Mouse (Mus musculus) neural tube, embryonic 12.5 days (tissue): ENCODE data around the gene Commd7. TPM values are rescaled to one million over a fixed set of nuclear protein-coding genes. Genes with fewer than 3 reads are reported as not detected.

ENCODE experiments used
- ATAC-seq: fragments of 200-750 bp; cut with Nextera tagmentation; 2 replicates; pipeline ENCODE4 v1.8.0; 2017; ENCODE audit warnings: low read depth, mild to moderate bottlenecking, moderate TSS enrichment, moderate library complexity; ENCODE audit not compliant: low FRiP score
- H3K27ac ChIP-seq: fragments of 300-500 bp; sonication (generic); 2 replicates; pipeline ENCODE4 v1.5.1; 2016
- H3K27me3 ChIP-seq: fragments of 300-500 bp; sonication (generic); replicated peaks from 2 replicates; pipeline ENCODE4 v1.6.1; 2016; ENCODE audit warnings: mild to moderate bottlenecking
- H3K36me3 ChIP-seq: fragments of 300-500 bp; sonication (generic); 2 replicates; pipeline ENCODE4 v1.6.1; 2016; ENCODE audit warnings: mild to moderate bottlenecking
- H3K4me1 ChIP-seq: fragments of 300-500 bp; sonication (generic); 2 replicates; pipeline ENCODE4 v1.6.1; 2016
- H3K4me2 ChIP-seq: fragments of 300-500 bp; sonication (generic); replicated peaks from 2 replicates; pipeline ENCODE4 v1.6.1; 2016; ENCODE audit warnings: mild to moderate bottlenecking
- H3K4me3 ChIP-seq: fragments of 300-500 bp; sonication (generic); 2 replicates; pipeline ENCODE4 v1.5.1; 2016
- H3K9ac ChIP-seq: fragments of 300-500 bp; sonication (generic); 2 replicates; pipeline ENCODE4 v1.6.1; 2016; ENCODE audit warnings: mild to moderate bottlenecking
- H3K9me3 ChIP-seq: fragments of 300-500 bp; sonication (generic); 2 replicates; pipeline ENCODE4 v1.6.1; 2016; ENCODE audit warnings: mild to moderate bottlenecking
- WGBS: fragments of 180-500 bp; shearing (Covaris S2); methylation state at CpG from one replicate; pipeline ENCODE4 v1.1.7; 2016; 5-methylcytosine and 5-hydroxymethylcytosine counted together
- polyA plus RNA-seq: library from polyadenylated mRNA; unstranded; fragments of >200 nt; fragmentation: Nextera tagmentation; extraction: Ambion mirVana; gene quantifications from 2 replicates; pipeline ENCODE4 v1.2.1, GENCODE M21; 2016

The Commd7 gene
- polyA plus RNA-seq, 1 experiment from 2014 or later: 69.5 TPM

DNA sequence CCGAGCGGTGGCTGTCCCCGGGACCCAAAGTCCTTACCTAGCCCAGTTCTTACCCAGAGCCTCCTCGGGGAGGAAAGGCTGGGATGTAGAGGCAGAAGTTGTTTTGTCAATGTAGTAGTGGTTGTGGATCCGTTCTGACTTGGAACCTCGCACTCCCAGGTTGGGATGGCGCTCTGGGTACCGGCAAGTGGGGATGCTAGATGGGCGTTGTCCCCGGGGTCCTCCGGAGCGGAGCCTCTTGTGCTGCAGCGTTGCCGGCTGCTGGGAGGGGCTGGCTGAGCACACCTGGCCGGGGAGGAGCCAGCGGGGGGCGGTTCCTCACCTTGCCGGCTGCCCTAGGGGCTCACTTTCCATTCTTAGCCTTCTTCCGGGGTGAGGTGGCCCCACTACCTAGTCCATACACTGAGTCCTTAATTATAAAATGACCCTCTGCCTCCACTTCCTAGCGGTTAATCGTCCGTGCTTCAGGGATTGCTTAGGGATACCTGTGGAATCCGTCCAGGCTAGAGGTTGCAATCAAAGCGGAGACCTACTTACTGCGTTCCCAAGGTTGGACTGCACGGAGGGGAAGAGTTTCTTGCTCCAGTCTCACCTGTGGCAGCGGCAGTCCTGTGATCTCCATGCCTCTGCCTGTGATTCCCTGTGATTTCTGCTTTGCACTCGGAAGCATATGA is 17.6 kb upstream of the Commd7 start:
- 1% methylated on average over 28 of the region's 28 CpGs for WGBS
- peaks cover 17% of the 10 kb centered on the region for H3K4me1 ChIP-seq
- H3K36me3 ChIP-seq: no peaks in the 10 kb centered on the region
- H3K4me3 ChIP-seq: peak overlapping the region; percentile 82
- H3K27ac ChIP-seq: no peak overlapping the region
- peak overlapping the region; percentile 85 for H3K4me2 ChIP-seq
- ATAC-seq: peak; percentile 33
- no peaks in the 10 kb centered on the region for H3K9me3 ChIP-seq
- peaks cover 14% of the 10 kb centered on the region for H3K27me3 ChIP-seq
- H3K9ac ChIP-seq: peak overlapping the region; percentile 89

DNA sequence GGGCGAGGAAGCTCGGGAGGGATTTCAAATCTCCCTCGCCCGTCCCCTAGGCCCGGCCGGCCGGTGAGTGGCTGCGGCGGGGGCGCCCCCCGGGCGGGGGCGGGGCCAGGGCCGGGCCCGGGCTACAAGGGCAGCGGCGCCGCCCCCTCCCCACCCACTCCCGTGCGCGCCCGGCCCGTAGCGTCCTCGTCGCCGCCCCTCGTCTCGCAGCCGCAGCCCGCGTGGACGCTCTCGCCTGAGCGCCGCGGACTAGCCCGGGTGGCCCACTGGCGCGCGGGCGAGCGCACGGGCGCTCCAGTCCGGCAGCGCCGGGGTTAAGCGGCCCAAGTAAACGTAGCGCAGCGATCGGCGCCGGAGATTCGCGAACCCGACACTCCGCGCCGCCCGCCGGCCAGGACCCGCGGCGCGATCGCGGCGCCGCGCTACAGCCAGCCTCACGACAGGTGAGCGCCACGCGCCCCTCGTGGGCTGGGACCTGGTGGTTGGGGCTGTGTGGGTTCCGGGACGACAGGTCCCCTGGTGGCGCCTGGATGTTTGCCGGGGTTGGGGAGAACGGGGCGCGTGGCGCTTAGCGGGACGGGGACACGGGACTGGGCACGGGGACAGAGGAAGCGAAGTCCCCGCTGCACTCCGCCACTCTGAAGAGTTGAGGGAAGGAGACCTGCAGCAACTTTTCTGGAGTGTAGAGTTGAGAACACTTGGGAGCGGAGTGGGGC is 16.9 kb upstream of the Commd7 start, which contains the start of gene Dnmt3b:
Dnmt3b (plus strand) TSS at position 153 of the 716 bp plus-strand sequence.
- Histone ChIP-seq H3K4me3 (peak within 1 kb of the TSS; percentile 82), H3K4me2 (peak within 1 kb of the TSS; percentile 85), H3K27ac (0 out of 2 replicates have a peak within 1 kb of the TSS, but pooled peaks have one; percentile 12), H3K9ac (peak within 1 kb of the TSS; percentile 89), H3K36me3 (no peaks in the 10 kb centered on the region), H3K27me3 (peaks cover 14% of the 10 kb centered on the region), H3K9me3 (no peaks in the 10 kb centered on the region), H3K4me1 (peaks cover 17% of the 10 kb centered on the region)
- ATAC-seq: peak; percentile 75
- WGBS: under 1% methylated on average over 88 of the region's 93 CpGs

DNA sequence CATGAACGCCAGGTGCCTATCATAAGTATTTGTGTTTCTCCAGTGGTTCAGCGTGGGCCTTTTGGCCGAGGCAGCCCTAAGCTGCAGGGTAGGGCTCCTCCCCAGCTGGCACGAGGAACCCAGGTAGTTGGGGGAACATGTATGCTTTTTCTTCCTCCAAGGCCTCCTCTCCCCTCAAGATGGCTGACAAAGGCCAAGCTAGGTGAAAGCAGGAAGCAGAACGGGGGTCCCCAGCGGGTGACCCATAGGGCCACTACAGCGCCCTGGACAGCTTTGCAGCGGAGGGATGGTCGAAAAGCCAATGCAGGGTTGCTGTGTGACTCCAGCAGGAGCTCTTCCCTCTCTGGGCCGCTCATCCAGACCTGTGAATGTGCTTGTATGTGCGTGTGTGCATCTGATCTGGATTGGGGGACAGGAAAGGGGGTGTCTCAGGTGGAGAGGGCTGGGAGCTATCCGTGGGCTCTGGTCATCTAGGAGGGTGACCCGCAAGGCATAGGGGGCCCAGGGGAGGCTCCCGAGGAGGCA is 16.3 kb upstream of the Commd7 start:
- peaks cover 14% of the 10 kb centered on the region for H3K27me3 ChIP-seq
- H3K4me1 ChIP-seq: peaks cover 17% of the 10 kb centered on the region
- no peak overlapping the region for H3K27ac ChIP-seq
- ATAC-seq: peak; percentile 4; the same call in 1 of the 2 replicates
- 19% methylated on average over 14 of the region's 14 CpGs for WGBS
- H3K36me3 ChIP-seq: no peaks in the 10 kb centered on the region
- peak overlapping the region; percentile 89 for H3K9ac ChIP-seq
- peak overlapping the region; percentile 85 for H3K4me2 ChIP-seq
- no peaks in the 10 kb centered on the region for H3K9me3 ChIP-seq
- H3K4me3 ChIP-seq: peak overlapping the region; percentile 82

DNA sequence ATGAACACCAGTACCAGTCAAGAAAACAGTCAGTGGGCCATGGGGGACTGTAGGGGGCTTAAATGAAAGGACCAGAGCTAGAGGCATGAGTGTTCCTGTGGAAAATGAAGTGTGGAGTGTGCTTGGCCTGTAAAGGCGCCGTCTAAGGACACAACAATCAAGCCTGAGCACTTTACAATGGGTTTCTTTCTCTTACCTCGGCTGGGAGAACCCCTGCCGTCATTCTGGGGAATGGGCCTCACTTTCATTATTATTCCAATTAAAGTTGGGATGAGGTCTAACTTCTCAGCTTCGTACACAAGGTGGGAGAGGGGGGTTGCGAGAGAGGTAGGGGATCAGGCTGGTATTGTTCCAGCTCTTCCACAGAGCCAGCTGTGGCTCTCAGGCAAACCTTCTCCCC is 10.4 kb upstream of the Commd7 start:
- no peak overlapping the region for H3K4me3 ChIP-seq
- no peaks in the 10 kb centered on the region for H3K4me1 ChIP-seq
- H3K27ac ChIP-seq: no peak overlapping the region
- no peak overlapping the region for H3K4me2 ChIP-seq
- H3K9ac ChIP-seq: no peak overlapping the region
- no peaks in the 10 kb centered on the region for H3K9me3 ChIP-seq
- no peaks in the 10 kb centered on the region for H3K36me3 ChIP-seq
- 15% methylated on average over 6 of the region's 6 CpGs for whole genome bisulfite sequencing
- H3K27me3 ChIP-seq: no peaks in the 10 kb centered on the region
- no peak for ATAC-seq

DNA sequence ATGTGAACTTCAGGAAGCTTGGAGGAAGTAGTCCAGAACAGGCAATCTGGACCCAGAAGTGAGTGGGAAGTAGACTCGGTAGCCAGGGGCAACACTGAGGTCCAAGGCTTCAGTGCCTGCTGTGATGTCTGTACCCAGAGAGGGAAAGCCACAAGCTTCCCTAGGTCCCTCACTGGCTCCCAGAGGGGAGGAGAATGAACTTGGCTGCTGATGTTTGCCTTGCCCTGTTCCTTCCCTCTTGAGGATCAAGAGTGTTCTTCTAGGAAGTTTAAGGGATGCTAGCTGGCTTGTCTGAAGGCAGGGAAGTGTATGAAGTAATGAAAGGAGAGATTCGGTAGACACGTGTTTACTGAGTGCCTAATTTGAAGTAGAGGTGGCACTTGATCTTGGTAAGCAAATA is 9.9 kb upstream of the Commd7 start:
- 25% methylated on average over 3 of the region's 3 CpGs for WGBS

DNA sequence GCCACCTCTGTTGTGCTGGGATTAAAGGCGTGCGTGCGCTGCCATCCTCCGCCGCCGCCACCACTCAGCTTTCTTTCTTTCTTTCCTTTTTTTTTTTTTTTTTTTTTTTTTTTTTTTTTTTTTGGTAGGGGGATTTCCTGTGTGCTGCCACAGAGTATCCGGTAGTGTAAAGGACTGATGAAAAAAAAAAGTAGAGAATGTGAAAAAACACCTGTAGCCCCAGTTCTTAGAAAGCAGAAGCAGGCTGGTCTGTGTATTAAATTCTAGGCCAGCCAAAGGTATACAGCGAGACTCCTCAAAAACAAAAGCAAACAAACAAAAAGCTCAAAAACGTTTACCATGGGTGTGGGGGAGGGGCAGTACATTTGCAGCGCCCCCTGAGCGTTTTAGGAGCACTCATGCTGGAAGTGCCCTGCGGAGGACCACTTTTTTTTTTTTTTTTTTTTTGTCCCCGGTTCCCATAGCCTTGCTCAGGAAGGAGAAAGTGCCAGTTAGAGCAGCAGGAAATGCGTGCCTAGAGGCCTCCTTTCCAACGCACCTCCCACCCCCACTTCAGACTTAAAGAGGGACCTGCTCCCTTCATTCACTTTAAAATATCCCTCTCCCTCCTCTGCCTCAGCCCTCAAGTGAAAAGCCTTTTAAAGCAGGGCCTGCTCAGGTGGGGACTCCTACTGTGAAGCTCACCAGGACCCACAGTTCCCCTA is 6.5 kb upstream of the Commd7 start:
- no peak overlapping the region for H3K27ac ChIP-seq
- no peak overlapping the region for H3K4me2 ChIP-seq
- 27% methylated on average over 15 of the region's 15 CpGs for WGBS
- no peak for ATAC-seq
- H3K9ac ChIP-seq: no peak overlapping the region
- H3K27me3 ChIP-seq: no peaks in the 10 kb centered on the region
- no peaks in the 10 kb centered on the region for H3K9me3 ChIP-seq
- no peaks in the 10 kb centered on the region for H3K36me3 ChIP-seq
- no peaks in the 10 kb centered on the region for H3K4me1 ChIP-seq
- H3K4me3 ChIP-seq: no peak overlapping the region

More for the DNA sequence above, 9.9 kb upstream of the Commd7 start:
- no peaks in the 10 kb centered on the region for H3K4me1 ChIP-seq
- H3K36me3 ChIP-seq: no peaks in the 10 kb centered on the region
- no peaks in the 10 kb centered on the region for H3K27me3 ChIP-seq
- H3K27ac ChIP-seq: no peak overlapping the region
- no peak overlapping the region for H3K9ac ChIP-seq
- H3K4me3 ChIP-seq: no peak overlapping the region
- no peak for ATAC-seq
- no peaks in the 10 kb centered on the region for H3K9me3 ChIP-seq
- no peak overlapping the region for H3K4me2 ChIP-seq

DNA sequence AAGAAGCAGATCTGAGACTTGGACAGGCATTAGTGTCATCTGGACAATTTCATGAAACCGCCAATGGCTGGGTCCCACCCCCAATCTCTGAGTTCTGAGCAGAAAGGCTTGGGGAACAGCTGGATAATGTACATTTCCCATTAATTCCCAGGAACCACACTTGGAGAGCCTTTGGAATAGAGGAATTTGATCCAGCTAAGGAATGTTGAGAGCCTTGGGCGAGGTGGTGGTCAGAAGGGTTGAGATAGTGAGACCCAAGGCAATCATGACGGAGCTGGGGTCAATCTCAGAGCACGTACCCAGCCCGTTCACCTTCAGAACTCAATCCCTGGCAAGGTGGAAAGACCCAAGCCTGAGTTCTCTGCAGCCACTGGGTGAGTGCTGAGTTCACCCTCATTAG is 678 bp upstream of the Commd7 start:
- no peak for ATAC-seq
- Histone ChIP-seq H3K27ac (no peak overlapping the region), H3K4me1 (peaks cover 8% of the 10 kb centered on the region), H3K9me3 (no peaks in the 10 kb centered on the region), H3K27me3 (no peaks in the 10 kb centered on the region), H3K4me2 (peak overlapping the region; percentile 75), H3K9ac (0 out of 2 replicates have a peak overlapping the region, but pooled peaks have one; percentile 86), H3K36me3 (peaks cover 5% of the 10 kb centered on the region), H3K4me3 (no peak overlapping the region)
- 93% methylated on average over 5 of the region's 5 CpGs for WGBS

DNA sequence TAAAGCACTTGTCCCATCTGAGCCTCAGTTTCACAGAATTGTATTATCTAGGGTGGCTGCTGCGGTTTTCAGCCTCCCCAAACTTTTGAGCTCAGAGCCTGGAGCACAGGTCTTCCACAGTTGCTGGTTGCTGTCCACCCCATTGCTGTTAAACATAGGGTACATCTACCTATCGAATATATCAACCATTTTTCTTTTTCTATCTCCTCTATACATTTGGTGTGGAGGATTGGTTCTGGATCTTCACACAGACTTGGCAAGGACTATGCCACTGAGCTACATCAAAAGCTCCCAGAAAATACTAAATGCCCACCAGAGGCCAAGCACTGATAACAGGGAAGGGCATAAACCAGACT is 268 bp upstream of the Commd7 start:
- peak overlapping the region; percentile 75 for H3K4me2 ChIP-seq
- peak overlapping the region; percentile 87 for H3K4me3 ChIP-seq
- H3K9me3 ChIP-seq: no peaks in the 10 kb centered on the region
- peak overlapping the region; percentile 79 for H3K27ac ChIP-seq
- peaks cover 9% of the 10 kb centered on the region for H3K36me3 ChIP-seq
- H3K9ac ChIP-seq: peak overlapping the region; percentile 86
- peak; percentile 27 for ATAC-seq
- 26% methylated on average over 2 of the region's 2 CpGs for WGBS
- peaks cover 8% of the 10 kb centered on the region for H3K4me1 ChIP-seq
- H3K27me3 ChIP-seq: no peaks in the 10 kb centered on the region

DNA sequence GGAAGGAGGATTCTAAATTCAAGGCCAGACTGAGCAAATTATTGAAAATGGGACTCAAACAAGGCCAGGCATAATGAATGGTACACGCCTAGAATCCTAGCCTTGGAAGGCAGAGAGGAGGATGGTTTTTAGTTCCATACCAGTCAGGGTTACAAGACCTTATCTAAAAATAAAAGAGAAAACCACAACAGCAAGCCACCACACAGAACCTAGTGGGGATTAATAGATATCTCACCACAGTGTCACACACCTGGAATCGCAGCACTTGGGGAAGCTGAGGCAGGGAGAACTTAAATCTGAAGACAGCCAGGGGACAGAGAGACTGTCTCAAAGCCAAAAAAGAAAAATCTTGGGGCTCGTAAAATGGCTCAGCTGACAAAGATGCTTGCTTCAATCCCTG is 1.6 kb downstream of the Commd7 start:
- H3K27ac ChIP-seq: no peak overlapping the region
- peak overlapping the region; percentile 75; the same call in 1 of the 2 replicates for H3K4me2 ChIP-seq
- no peaks in the 10 kb centered on the region for H3K27me3 ChIP-seq
- H3K9me3 ChIP-seq: no peaks in the 10 kb centered on the region
- no peak for ATAC-seq
- no peak overlapping the region for H3K4me3 ChIP-seq
- peaks cover 8% of the 10 kb centered on the region for H3K4me1 ChIP-seq
- H3K9ac ChIP-seq: no peak overlapping the region
- peaks cover 26% of the 10 kb centered on the region for H3K36me3 ChIP-seq
- 94% methylated on average over 3 of the region's 3 CpGs for WGBS

DNA sequence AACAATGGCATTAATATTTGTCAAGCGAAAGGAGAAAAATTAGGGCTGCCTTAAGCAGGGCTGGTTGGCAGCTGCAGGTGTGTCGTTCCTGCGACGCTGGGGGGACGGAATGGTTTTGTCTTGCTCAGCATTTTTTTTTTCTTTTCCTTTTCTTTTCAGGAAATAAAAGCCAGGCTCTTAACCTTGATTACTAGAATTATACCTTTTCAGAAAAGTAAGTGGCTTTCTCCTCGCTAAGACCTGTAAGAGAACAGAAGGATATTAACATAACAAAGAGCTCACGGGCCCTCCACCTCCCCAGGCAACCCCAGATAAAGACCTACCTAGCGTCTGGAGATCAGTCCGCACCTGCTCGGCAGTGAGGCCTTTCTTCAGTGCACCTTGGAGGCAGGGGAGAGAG is 10.1 kb downstream of the Commd7 start:
- ATAC-seq: no peak
- WGBS: 56% methylated on average over 10 of the region's 10 CpGs
- peaks cover 86% of the 10 kb centered on the region for H3K36me3 ChIP-seq
- no peaks in the 10 kb centered on the region for H3K27me3 ChIP-seq
- H3K9ac ChIP-seq: no peak overlapping the region
- H3K9me3 ChIP-seq: no peaks in the 10 kb centered on the region
- H3K4me2 ChIP-seq: no peak overlapping the region
- no peaks in the 10 kb centered on the region for H3K4me1 ChIP-seq
- H3K27ac ChIP-seq: no peak overlapping the region
- no peak overlapping the region for H3K4me3 ChIP-seq

DNA sequence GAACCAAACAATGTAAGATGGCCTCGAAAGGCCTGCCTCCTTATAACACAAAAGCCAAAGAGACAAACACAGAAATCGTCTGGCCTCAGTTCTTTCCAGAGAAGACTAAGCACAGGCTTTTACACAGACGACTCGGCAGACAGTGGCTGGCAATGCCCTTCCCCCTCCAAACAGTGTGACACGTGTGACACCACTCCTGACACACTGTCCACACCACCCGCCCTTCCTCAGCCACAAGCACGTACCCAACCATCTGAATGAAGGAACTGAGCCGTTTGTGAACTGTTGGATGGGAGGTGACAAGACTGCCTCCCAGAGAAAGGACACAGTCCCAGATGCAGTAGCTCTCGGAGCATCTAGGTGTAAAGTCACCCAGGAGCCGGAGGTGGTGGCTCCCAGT is 13.7 kb downstream of the Commd7 start:
- no peak for ATAC-seq
- 85% methylated on average over 10 of the region's 10 CpGs for WGBS
- Histone ChIP-seq H3K27ac (no peak overlapping the region), H3K4me2 (no peak overlapping the region), H3K27me3 (no peaks in the 10 kb centered on the region), H3K36me3 (peaks cover 65% of the 10 kb centered on the region), H3K4me1 (no peaks in the 10 kb centered on the region), H3K4me3 (no peak overlapping the region), H3K9ac (no peak overlapping the region), H3K9me3 (no peaks in the 10 kb centered on the region)

DNA sequence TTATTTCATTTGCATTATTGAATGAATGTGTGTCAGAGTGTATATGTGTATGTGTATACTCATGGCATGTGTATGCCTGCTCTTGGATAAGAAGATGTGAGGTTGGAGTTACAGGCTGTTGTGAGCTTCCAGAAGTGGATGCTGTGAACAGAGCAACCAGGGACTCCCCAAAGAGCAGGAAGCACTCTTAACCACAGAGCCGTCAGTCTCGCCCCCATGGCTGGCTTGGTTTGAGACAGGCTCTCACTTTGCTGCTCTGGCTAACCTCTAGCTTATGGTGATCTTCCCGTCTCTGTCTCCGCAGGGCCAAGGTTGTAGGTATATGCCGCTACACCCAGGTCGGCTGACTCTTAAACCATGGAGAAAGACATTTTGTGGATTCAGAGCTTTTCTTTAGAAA is 14.1 kb downstream of the Commd7 start:
- Histone ChIP-seq H3K4me3 (no peak overlapping the region), H3K9me3 (no peaks in the 10 kb centered on the region), H3K27ac (no peak overlapping the region), H3K36me3 (peaks cover 60% of the 10 kb centered on the region), H3K4me1 (no peaks in the 10 kb centered on the region), H3K9ac (no peak overlapping the region), H3K4me2 (no peak overlapping the region), H3K27me3 (no peaks in the 10 kb centered on the region)
- WGBS: 91% methylated on average over 6 of the region's 6 CpGs
- no peak for ATAC-seq
